Mouse (Mus musculus): Measurements from ENCODE around the gene Uba52. TPM values are rescaled to one million over a fixed set of nuclear protein-coding genes. Genes with fewer than 3 reads are reported as not detected.

Uba52 gene
- polyA plus RNA-seq, 1 experiment from 2014 or later, result 843 TPM

- H3K9me3 ChIP-seq, result no peaks in the 10 kb centered on the region
- H3K27me3 ChIP-seq (replicated peaks), result no peaks in the 10 kb centered on the region
- WGBS, result 74% methylated on average over 9 of the region's 9 CpGs
- H3K27ac ChIP-seq, result no peak overlapping the region
- no peaks in the 10 kb centered on the region for H3K4me1 ChIP-seq
- H3K36me3 ChIP-seq, result no peaks in the 10 kb centered on the region
- no peak for ATAC-seq (ENCODE audit: insufficient read depth, low FRiP score, low read depth)
- H3K9ac ChIP-seq, result no peak overlapping the region
- no peak overlapping the region for H3K4me3 ChIP-seq (replicated peaks)
- no peak overlapping the region for H3K4me2 ChIP-seq
Measured at GRCm38 (mm10) chr8:70460606-70461005, 50.0 kb downstream of the Uba52 start.

GRCm38 (mm10) chr8:70460199-70460598, 50.4 kb downstream of the Uba52 start:
- Histone ChIP-seq H3K4me3 (replicated peaks) (no peak overlapping the region), H3K9me3 (no peaks in the 10 kb centered on the region), H3K36me3 (no peaks in the 10 kb centered on the region), H3K27me3 (replicated peaks) (no peaks in the 10 kb centered on the region), H3K9ac (no peak overlapping the region), H3K4me1 (no peaks in the 10 kb centered on the region), H3K27ac (no peak overlapping the region), H3K4me2 (no peak overlapping the region)
- 92% methylated on average over 5 of the region's 5 CpGs for WGBS
- ATAC-seq (ENCODE audit: insufficient read depth, low FRiP score, low read depth), result no peak

GRCm38 (mm10) chr8:70459636-70460035, 51.0 kb downstream of the Uba52 start:
- no peak for ATAC-seq (ENCODE audit: insufficient read depth, low FRiP score, low read depth)
- Histone ChIP-seq H3K36me3 (no peaks in the 10 kb centered on the region), H3K9me3 (no peaks in the 10 kb centered on the region), H3K4me1 (no peaks in the 10 kb centered on the region), H3K4me3 (replicated peaks) (no peak overlapping the region), H3K4me2 (no peak overlapping the region), H3K27ac (no peak overlapping the region), H3K9ac (no peak overlapping the region), H3K27me3 (replicated peaks) (no peaks in the 10 kb centered on the region)
- 94% methylated on average over 2 of the region's 2 CpGs for WGBS

- Histone ChIP-seq H3K27ac (no peak overlapping the region), H3K9me3 (no peaks in the 10 kb centered on the region), H3K4me1 (no peaks in the 10 kb centered on the region), H3K4me3 (replicated peaks) (no peak overlapping the region), H3K36me3 (no peaks in the 10 kb centered on the region), H3K4me2 (no peak overlapping the region), H3K9ac (no peak overlapping the region), H3K27me3 (replicated peaks) (no peaks in the 10 kb centered on the region)
- 85% methylated on average over 3 of the region's 3 CpGs for WGBS
- ATAC-seq (ENCODE audit: insufficient read depth, low FRiP score, low read depth), result no peak
Measured at GRCm38 (mm10) chr8:70458462-70458861, 52.1 kb downstream of the Uba52 start.

Other genes with a start within 250 kb of the Uba52 start
- gene Homer3, start 228.0 kb downstream of the Uba52 start, polyA plus RNA-seq (2015; fragmentation: Nextera tagmentation; extraction: Ambion mirVana), result 32.7 and 38.9 TPM in 2 replicates
- 46.3 and 49.8 TPM in 2 replicates for gene Ddx49, start 208.3 kb downstream of the Uba52 start, polyA plus RNA-seq (2015; fragmentation: Nextera tagmentation; extraction: Ambion mirVana)
- 379 and 398 TPM in 2 replicates for gene Cope, start 208.3 kb downstream of the Uba52 start, polyA plus RNA-seq (2015; fragmentation: Nextera tagmentation; extraction: Ambion mirVana)
- 4.2 and 4.4 TPM in 2 replicates for gene Cers1, start 195.0 kb downstream of the Uba52 start, polyA plus RNA-seq (2015; fragmentation: Nextera tagmentation; extraction: Ambion mirVana)
- gene Gdf1, start 181.0 kb downstream of the Uba52 start, polyA plus RNA-seq (2015; fragmentation: Nextera tagmentation; extraction: Ambion mirVana), result 1.7 and 2.2 TPM in 2 replicates
- 16.1 and 17.5 TPM in 2 replicates for gene Upf1, start 157.5 kb downstream of the Uba52 start, polyA plus RNA-seq (2015; fragmentation: Nextera tagmentation; extraction: Ambion mirVana)
- 0.22 and 0.28 TPM in 2 replicates for gene Comp, start 137.2 kb downstream of the Uba52 start, polyA plus RNA-seq (2015; fragmentation: Nextera tagmentation; extraction: Ambion mirVana)
- 15.4 and 18.8 TPM in 2 replicates for gene Crtc1, start 71.2 kb downstream of the Uba52 start, polyA plus RNA-seq (2015; fragmentation: Nextera tagmentation; extraction: Ambion mirVana)
- 20.5 and 20.7 TPM in 2 replicates for gene Klhl26, start 33.8 kb downstream of the Uba52 start, polyA plus RNA-seq (2015; fragmentation: Nextera tagmentation; extraction: Ambion mirVana)
- gene Tmem59l, start 23.4 kb downstream of the Uba52 start, polyA plus RNA-seq (2015; fragmentation: Nextera tagmentation; extraction: Ambion mirVana), result 3.0 and 3.5 TPM in 2 replicates
- 2.9 and 4.1 TPM in 2 replicates for gene Crlf1, start 17.6 kb downstream of the Uba52 start, polyA plus RNA-seq (2015; fragmentation: Nextera tagmentation; extraction: Ambion mirVana)
- 125 and 130 TPM in 2 replicates for gene Rex1bd, start 4.0 kb downstream of the Uba52 start, polyA plus RNA-seq (2015; fragmentation: Nextera tagmentation; extraction: Ambion mirVana)
- gene Fkbp8, start 16.9 kb upstream of the Uba52 start, polyA plus RNA-seq (2015; fragmentation: Nextera tagmentation; extraction: Ambion mirVana), result 292 and 304 TPM in 2 replicates
- 58.5 and 60.1 TPM in 2 replicates for gene Kxd1, start 17.2 kb upstream of the Uba52 start, polyA plus RNA-seq (2015; fragmentation: Nextera tagmentation; extraction: Ambion mirVana)
- 16.1 and 17.7 TPM in 2 replicates for gene Ell, start 28.7 kb upstream of the Uba52 start, polyA plus RNA-seq (2015; fragmentation: Nextera tagmentation; extraction: Ambion mirVana)
- 127 and 133 TPM in 2 replicates for gene Isyna1, start 83.6 kb upstream of the Uba52 start, polyA plus RNA-seq (2015; fragmentation: Nextera tagmentation; extraction: Ambion mirVana)
- gene Ssbp4, start 98.1 kb upstream of the Uba52 start, polyA plus RNA-seq (2015; fragmentation: Nextera tagmentation; extraction: Ambion mirVana), result 104 and 117 TPM in 2 replicates
- gene Lrrc25, start 105.4 kb upstream of the Uba52 start, polyA plus RNA-seq (2015; fragmentation: Nextera tagmentation; extraction: Ambion mirVana), result 3.7 and 3.9 TPM in 2 replicates
- gene Gdf15, start 121.7 kb upstream of the Uba52 start, polyA plus RNA-seq (2015; fragmentation: Nextera tagmentation; extraction: Ambion mirVana), result 0.95 and 1.4 TPM in 2 replicates
- 49.9 and 57.9 TPM in 2 replicates for gene Pgpep1, start 149.6 kb upstream of the Uba52 start, polyA plus RNA-seq (2015; fragmentation: Nextera tagmentation; extraction: Ambion mirVana)
- 271 and 297 TPM in 2 replicates for gene Lsm4, start 162.4 kb upstream of the Uba52 start, polyA plus RNA-seq (2015; fragmentation: Nextera tagmentation; extraction: Ambion mirVana)
- gene Jund, start 188.1 kb upstream of the Uba52 start, polyA plus RNA-seq (2015; fragmentation: Nextera tagmentation; extraction: Ambion mirVana), result 84.4 and 84.6 TPM in 2 replicates
- gene Iqcn, start 192.7 kb upstream of the Uba52 start, polyA plus RNA-seq (2015; fragmentation: Nextera tagmentation; extraction: Ambion mirVana), result 0.04 TPM in 1 of 2 replicates, not detected in the other
- gene Gm3336, start 207.7 kb upstream of the Uba52 start, polyA plus RNA-seq (2015; fragmentation: Nextera tagmentation; extraction: Ambion mirVana), result 1.1 and 1.9 TPM in 2 replicates
- 0.45 and 0.50 TPM in 2 replicates for gene Pde4c, start 212.9 kb upstream of the Uba52 start, polyA plus RNA-seq (2015; fragmentation: Nextera tagmentation; extraction: Ambion mirVana)
- 20.9 and 24.0 TPM in 2 replicates for gene Rab3a, start 243.9 kb upstream of the Uba52 start, polyA plus RNA-seq (2015; fragmentation: Nextera tagmentation; extraction: Ambion mirVana)

All from stomach, embryonic 15.5 days (tissue).